12 mouse cellular contexts compared by ENCODE assay signal in the genomic region with DNA sequence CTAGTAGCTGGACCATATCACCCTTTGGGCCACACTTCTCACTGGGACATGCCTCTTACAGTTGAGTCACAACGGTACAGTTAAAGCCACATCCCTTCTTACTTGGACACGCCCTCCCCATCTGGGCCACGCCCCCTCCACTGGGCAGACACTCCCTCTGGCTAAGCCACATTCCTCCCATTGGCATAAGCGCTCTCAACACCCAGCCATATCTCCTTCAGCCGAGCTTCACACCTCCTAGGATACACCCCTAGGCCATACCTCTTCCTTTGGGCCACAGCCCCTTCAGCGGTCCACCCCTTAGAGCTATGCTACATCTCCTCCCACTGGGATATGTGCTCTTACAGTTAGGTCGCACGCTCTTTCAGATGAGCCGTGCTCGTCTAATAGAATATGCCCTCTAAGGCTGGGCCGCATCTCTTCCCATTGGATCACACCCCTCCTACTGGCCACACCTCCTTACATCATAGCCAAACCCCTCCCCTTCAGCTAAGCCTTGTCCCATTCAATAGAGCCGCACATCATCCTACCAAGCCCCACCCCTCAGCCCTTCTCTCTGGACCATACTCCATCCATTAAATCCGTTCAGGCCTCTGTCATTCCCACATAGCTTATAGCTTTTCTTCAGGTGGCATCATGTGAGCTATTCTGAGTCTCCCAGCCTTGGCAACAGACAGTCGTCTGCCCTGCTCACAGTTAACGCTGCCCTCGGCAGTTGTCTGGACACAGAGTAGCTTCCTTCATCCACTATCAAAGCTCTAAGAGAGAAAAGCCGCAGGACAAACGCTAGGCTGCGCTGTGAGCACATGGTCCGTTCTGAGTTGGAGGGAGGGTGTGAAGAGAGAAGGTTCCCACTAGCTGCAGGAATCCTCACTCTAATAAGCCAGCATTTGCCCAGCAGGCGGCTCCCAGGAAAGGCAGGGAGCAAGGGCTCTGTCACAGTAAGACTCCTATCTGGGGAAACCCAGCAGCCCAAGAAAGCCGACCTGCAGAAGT.
DNase-seq lines count a peak whose midpoint lies in the region; ATAC-seq and TF ChIP-seq lines count a peak whose summit lies in the region.
"Had no signal": no experiment of that assay in that cellular context is flagged by ENCODE, and none has a peak within 500 bp of the region (broad histone marks: within the 10 kb centered on the region; RNA-seq: fewer than 3 reads in every experiment).

No protein-coding gene starts in this region.

- H3K4me2 ChIP-seq in heart, postnatal 0 days (ENCODE audit: low read depth, low read length), result no peak overlapping the region
- no peak overlapping the region for H3K4me2 ChIP-seq in lung, postnatal 0 days (replicated peaks; ENCODE audit: low read depth, low read length)
- no peak overlapping the region for H3K4me2 ChIP-seq in embryonic facial prominence, embryonic 14.5 days (ENCODE audit: low read depth, low read length)

- TF ChIP-seq CTCF in heart, postnatal 0 days (IDR thresholded peaks at IDR 0.05; ENCODE audit: low read depth), result peak; percentile 11; the same call in 1 of the 2 replicates
- TF ChIP-seq CTCF in lung, postnatal 0 days (IDR thresholded peaks at IDR 0.05), result no peak

- H3K4me1 ChIP-seq in heart, postnatal 0 days (ENCODE audit: control insufficient read depth, insufficient read depth), result no peaks in the 10 kb centered on the region
- no peaks in the 10 kb centered on the region for H3K4me1 ChIP-seq in lung, postnatal 0 days (ENCODE audit: insufficient read depth, low read depth, low read length)
- H3K4me1 ChIP-seq in embryonic facial prominence, embryonic 14.5 days (ENCODE audit: control insufficient read depth, insufficient read depth, low read length), result no peaks in the 10 kb centered on the region

- no peaks in the 10 kb centered on the region for H3K36me3 ChIP-seq in heart, postnatal 0 days (replicated peaks; ENCODE audit: control insufficient read depth, insufficient read depth, low read length)
- H3K36me3 ChIP-seq in lung, postnatal 0 days (ENCODE audit: insufficient read depth, low read length), result no peaks in the 10 kb centered on the region
- H3K36me3 ChIP-seq in embryonic facial prominence, embryonic 14.5 days (ENCODE audit: control insufficient read depth, insufficient read depth, low read length), result peaks cover 18% of the 10 kb centered on the region; the same call in 1 of the 2 replicates

- TF ChIP-seq EP300 in heart, postnatal 0 days (IDR thresholded peaks at IDR 0.05; ENCODE audit: low read depth), result no peak
- TF ChIP-seq EP300 in lung, postnatal 0 days (IDR thresholded peaks at IDR 0.05), result no peak

- ATAC-seq in heart, postnatal 0 days (ENCODE audit: insufficient read depth, low read depth), result peak; percentile 30; the same call in 1 of the 2 replicates
- peak; percentile 14; the same call in 1 of the 2 replicates for ATAC-seq in lung, postnatal 0 days
- ATAC-seq in embryonic facial prominence, embryonic 14.5 days (ENCODE audit: low read depth), result peak; percentile 13; the same call in 1 of the 2 replicates
- ATAC-seq in monocyte, adult 5-6 weeks (replicated peaks; ENCODE audit: insufficient number of reproducible peaks, low FRiP score, low TSS enrichment, poor library complexity, severe bottlenecking), result 0 out of 2 replicates have a peak, but pooled peaks have one; percentile 22
- ATAC-seq: CD4-positive, CD25-positive, alpha-beta regulatory T cell, adult 4 months had no signal

- no peak for DNase-seq in heart, postnatal 0 days (ENCODE audit: low spot score)
- no peak for DNase-seq in heart, adult 11 months
- DNase-seq in lung, postnatal 0 days (ENCODE audit: low spot score), result no peak
- no peak for DNase-seq in lung, postnatal 36 days
- DNase-seq in embryonic facial prominence, embryonic 14.5 days (ENCODE audit: low spot score), result no peak
- DNase-seq in thymus, adult 18-20 months, result no peak
- DNase-seq in adrenal gland, postnatal 25 days, result no peak
- DNase-seq: cerebellum, postnatal 14 days; kidney, adult 9 months had no signal

- H3K4me3 ChIP-seq in heart, postnatal 0 days (ENCODE audit: low read depth, low read length), result no peak overlapping the region
- no peak overlapping the region for H3K4me3 ChIP-seq in lung, postnatal 0 days (ENCODE audit: low read depth, low read length)
- H3K4me3 ChIP-seq in embryonic facial prominence, embryonic 14.5 days (ENCODE audit: low read depth, low read length), result no peak overlapping the region
- H3K4me3 ChIP-seq: myocyte had no signal

- no peak overlapping the region for H3K27ac ChIP-seq in heart, postnatal 0 days (ENCODE audit: low read depth)
- H3K27ac ChIP-seq in lung, postnatal 0 days (ENCODE audit: low read length), result no peak overlapping the region
- H3K27ac ChIP-seq in embryonic facial prominence, embryonic 14.5 days (replicated peaks; ENCODE audit: low read depth, low read length), result no peak overlapping the region

- 60% methylated on average over 22 of the region's 22 CpGs for WGBS in heart, postnatal 0 days
- WGBS in lung, postnatal 0 days, result 54% methylated on average over 22 of the region's 22 CpGs
- 65% methylated on average over 22 of the region's 22 CpGs for WGBS in embryonic facial prominence, embryonic 14.5 days

- no peaks in the 10 kb centered on the region; the same call in 1 of the 2 replicates for H3K9me3 ChIP-seq in heart, postnatal 0 days (replicated peaks; ENCODE audit: control insufficient read depth, low read length)
- 0 out of 2 replicates have a peak, but pooled peaks cover 4% of the 10 kb centered on the region for H3K9me3 ChIP-seq in lung, postnatal 0 days (ENCODE audit: low read length)
- H3K9me3 ChIP-seq in embryonic facial prominence, embryonic 14.5 days (ENCODE audit: control insufficient read depth, low read length), result 0 out of 2 replicates have a peak, but pooled peaks cover 6% of the 10 kb centered on the region

- H3K27me3 ChIP-seq in heart, postnatal 0 days (ENCODE audit: control insufficient read depth, insufficient read depth, low read length), result no peaks in the 10 kb centered on the region
- H3K27me3 ChIP-seq in lung, postnatal 0 days (replicated peaks; ENCODE audit: insufficient read depth, low read length), result no peaks in the 10 kb centered on the region
- no peaks in the 10 kb centered on the region for H3K27me3 ChIP-seq in embryonic facial prominence, embryonic 14.5 days (replicated peaks; ENCODE audit: control insufficient read depth, insufficient read depth, low read length)

- H3K9ac ChIP-seq in heart, postnatal 0 days (replicated peaks; ENCODE audit: low read depth, low read length), result no peak overlapping the region
- no peak overlapping the region for H3K9ac ChIP-seq in lung, postnatal 0 days (replicated peaks; ENCODE audit: low read depth)
- no peak overlapping the region for H3K9ac ChIP-seq in embryonic facial prominence, embryonic 14.5 days (ENCODE audit: low read depth, low read length)
